Mouse (Mus musculus) cerebellum, postnatal 14 days (tissue): ENCODE measurements around the gene Serinc1.
"Not testable (repeated sequence)": the region's sequence is repeated elsewhere in the genome, so short reads cannot be mapped to it uniquely, and the experiment has no call there.

ENCODE experiments used
- DNase-seq, 2 experiments: peaks; one replicate each; pipeline ENCODE4 v3.0.0; 2021; ENCODE audit warnings: mixed read lengths in 2 of 2

Gene Serinc1

GRCm38 (mm10) chr10:57532218-57533101 is at the start of gene Serinc1:
Serinc1 (minus strand) TSS chr10:57532530.
- peak; percentile 94 to 96 for DNase-seq

GRCm38 (mm10) chr10:57576721-57577120 is 44.4 kb upstream of the Serinc1 start:
- no peak for DNase-seq

- peak; percentile 64 for DNase-seq
Measured at GRCm38 (mm10) chr10:57572130-57572529, 39.8 kb upstream of the Serinc1 start.

GRCm38 (mm10) chr10:57571211-57571730 is 38.9 kb upstream of the Serinc1 start:
- peak; percentile 80 to 84 for DNase-seq

GRCm38 (mm10) chr10:57569023-57569931 is 36.9 kb upstream of the Serinc1 start:
- DNase-seq: peak; percentile 52 to 64

GRCm38 (mm10) chr10:57566221-57566620 is 33.9 kb upstream of the Serinc1 start:
- DNase-seq: no peak

GRCm38 (mm10) chr10:57557597-57557996 is 25.3 kb upstream of the Serinc1 start:
- DNase-seq: no peak

- no peak for DNase-seq
Measured at GRCm38 (mm10) chr10:57553719-57554118, 21.4 kb upstream of the Serinc1 start.

- no peak for DNase-seq
Measured at GRCm38 (mm10) chr10:57549631-57550030, 17.3 kb upstream of the Serinc1 start.

GRCm38 (mm10) chr10:57543890-57544289 is 11.6 kb upstream of the Serinc1 start:
- DNase-seq: not testable (repeated sequence)

- no peak for DNase-seq
Measured at GRCm38 (mm10) chr10:57531616-57532217, 613 bp downstream of the Serinc1 start.

GRCm38 (mm10) chr10:57531076-57531475 is 1.3 kb downstream of the Serinc1 start:
- peak in 1 of 2 experiments; percentile 9 for DNase-seq

GRCm38 (mm10) chr10:57526469-57526868 is 5.9 kb downstream of the Serinc1 start:
- DNase-seq: no peak

- peak in 1 of 2 experiments; percentile 19 for DNase-seq
Measured at GRCm38 (mm10) chr10:57515278-57515677, 17.1 kb downstream of the Serinc1 start.

- DNase-seq: no peak
Measured at GRCm38 (mm10) chr10:57514616-57515015, 17.7 kb downstream of the Serinc1 start.

- DNase-seq: no peak
Measured at GRCm38 (mm10) chr10:57499414-57500156, 32.7 kb downstream of the Serinc1 start.

GRCm38 (mm10) chr10:57492050-57492449 is 40.3 kb downstream of the Serinc1 start:
- DNase-seq: no peak

- no peak for DNase-seq
Measured at GRCm38 (mm10) chr10:57488591-57488990, 43.7 kb downstream of the Serinc1 start.

GRCm38 (mm10) chr10:57487201-57487600 is 45.1 kb downstream of the Serinc1 start:
- peak; percentile 23 to 36 for DNase-seq

GRCm38 (mm10) chr10:57486542-57487071 is 45.7 kb downstream of the Serinc1 start:
- DNase-seq: peak; percentile 90 to 92

GRCm38 (mm10) chr10:57485908-57486541 is 46.3 kb downstream of the Serinc1 start, which contains the start of gene Hsf2:
Hsf2 (plus strand) TSS chr10:57486385.
- DNase-seq: peak; percentile 96 to 97
